Mouse (Mus musculus): ENCODE data around the gene Ank3. TPM values are rescaled to one million over a fixed set of nuclear protein-coding genes. Genes with fewer than 3 reads are reported as not detected.

Gene Ank3
- polyA plus RNA-seq, 1 experiment from 2014 or later: 136 TPM

GRCm38 (mm10) chr10:69569740-69570139 lies 171.2 kb downstream of the Ank3 start:
- Histone ChIP-seq H3K36me3 (replicated peaks; ENCODE audit: control insufficient read depth, insufficient read depth) (no peaks in the 10 kb centered on the region), H3K9ac (no peak overlapping the region), H3K4me2 (replicated peaks) (no peak overlapping the region), H3K4me3 (replicated peaks; ENCODE audit: low read length) (no peak overlapping the region), H3K27me3 (ENCODE audit: control insufficient read depth, insufficient read depth, low read length) (no peaks in the 10 kb centered on the region), H3K27ac (no peak overlapping the region), H3K9me3 (ENCODE audit: control insufficient read depth, low read length) (no peaks in the 10 kb centered on the region), H3K4me1 (replicated peaks; ENCODE audit: control insufficient read depth, insufficient read depth, low read length) (peaks cover 56% of the 10 kb centered on the region)
- 67% methylated on average over 8 of the region's 8 CpGs for WGBS
- DNase-seq (ENCODE audit: low spot score): no peak
- no peak for ATAC-seq (ENCODE audit: low FRiP score)

DNA sequence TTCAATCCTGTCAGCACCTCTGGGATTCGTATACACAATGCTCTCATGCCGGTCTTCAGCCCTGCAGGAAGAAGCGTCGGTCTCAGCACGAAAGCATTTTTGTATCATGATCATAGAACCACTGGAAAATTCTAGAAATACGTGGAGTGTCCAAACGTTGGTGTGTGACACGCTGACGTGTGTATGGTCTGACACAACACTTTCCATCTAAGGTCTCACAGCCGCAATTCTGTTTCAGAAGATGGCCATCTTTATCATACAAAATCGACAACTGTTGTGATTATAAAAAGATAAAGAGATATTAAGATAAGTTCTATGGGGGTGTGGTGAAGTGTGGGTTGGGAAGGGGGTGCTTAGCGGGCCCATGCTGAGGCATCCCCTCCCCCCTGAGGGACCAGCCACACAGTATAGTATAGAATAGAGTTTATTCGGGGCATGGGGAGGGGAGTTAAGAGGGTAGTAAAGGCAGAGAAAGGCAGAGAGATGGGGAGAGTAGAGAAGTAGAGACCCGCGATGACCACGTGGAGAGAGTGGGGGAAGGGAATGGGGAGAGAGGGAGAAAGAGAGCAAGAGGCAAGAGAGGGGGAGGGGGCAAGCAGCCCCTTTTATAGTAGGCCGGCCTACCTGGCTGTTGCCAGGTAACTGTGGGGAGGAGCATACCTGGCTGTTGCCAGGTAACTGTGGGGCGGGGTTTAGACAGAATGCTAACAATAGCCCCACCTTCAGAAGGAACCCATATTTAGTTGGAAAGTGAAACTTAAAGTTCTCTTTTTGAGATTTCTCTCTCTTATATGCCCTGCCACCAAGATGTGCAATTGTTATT lies 172.1 kb downstream of the Ank3 start:
- H3K36me3 ChIP-seq (replicated peaks; ENCODE audit: control insufficient read depth, insufficient read depth): no peaks in the 10 kb centered on the region
- H3K4me3 ChIP-seq (replicated peaks; ENCODE audit: low read length): no peak overlapping the region
- H3K27me3 ChIP-seq (ENCODE audit: control insufficient read depth, insufficient read depth, low read length): no peaks in the 10 kb centered on the region
- peak overlapping the region; percentile 42; the same call in 1 of the 2 replicates for H3K4me2 ChIP-seq (replicated peaks)
- H3K9ac ChIP-seq: no peak overlapping the region
- H3K9me3 ChIP-seq (ENCODE audit: control insufficient read depth, low read length): no peaks in the 10 kb centered on the region
- DNase-seq (ENCODE audit: low spot score) (no peak), ATAC-seq (ENCODE audit: low FRiP score) (no peak)
- 34% methylated on average over 18 of the region's 18 CpGs for WGBS
- H3K4me1 ChIP-seq (replicated peaks; ENCODE audit: control insufficient read depth, insufficient read depth, low read length): peaks cover 64% of the 10 kb centered on the region
- no peak overlapping the region for H3K27ac ChIP-seq

- Histone ChIP-seq H3K4me1 (replicated peaks; ENCODE audit: control insufficient read depth, insufficient read depth, low read length) (peaks cover 64% of the 10 kb centered on the region), H3K9me3 (ENCODE audit: control insufficient read depth, low read length) (no peaks in the 10 kb centered on the region), H3K27me3 (ENCODE audit: control insufficient read depth, insufficient read depth, low read length) (no peaks in the 10 kb centered on the region), H3K4me3 (replicated peaks; ENCODE audit: low read length) (peak overlapping the region; percentile 3; the same call in 1 of the 2 replicates), H3K36me3 (replicated peaks; ENCODE audit: control insufficient read depth, insufficient read depth) (no peaks in the 10 kb centered on the region), H3K9ac (no peak overlapping the region), H3K27ac (no peak overlapping the region), H3K4me2 (replicated peaks) (peak overlapping the region; percentile 42)
- 3% methylated on average over 8 of the region's 8 CpGs for WGBS
- ATAC-seq (ENCODE audit: low FRiP score): no peak
- no peak for DNase-seq (ENCODE audit: low spot score)
These were observed 172.8 kb downstream of the Ank3 start for GRCm38 (mm10) chr10:69571422-69571821.

- H3K4me3 ChIP-seq (replicated peaks; ENCODE audit: low read length): peak overlapping the region; percentile 3; the same call in 1 of the 2 replicates
- H3K4me2 ChIP-seq (replicated peaks): peak overlapping the region; percentile 42
- 4% methylated on average over 9 of the region's 9 CpGs for WGBS
- H3K36me3 ChIP-seq (replicated peaks; ENCODE audit: control insufficient read depth, insufficient read depth): no peaks in the 10 kb centered on the region
- peaks cover 64% of the 10 kb centered on the region for H3K4me1 ChIP-seq (replicated peaks; ENCODE audit: control insufficient read depth, insufficient read depth, low read length)
- no peaks in the 10 kb centered on the region for H3K27me3 ChIP-seq (ENCODE audit: control insufficient read depth, insufficient read depth, low read length)
- H3K9me3 ChIP-seq (ENCODE audit: control insufficient read depth, low read length): no peaks in the 10 kb centered on the region
- H3K27ac ChIP-seq: no peak overlapping the region
- ATAC-seq (ENCODE audit: low FRiP score): no peak
- DNase-seq (ENCODE audit: low spot score): peak; percentile 40
- no peak overlapping the region for H3K9ac ChIP-seq
These were observed 173.4 kb downstream of the Ank3 start for GRCm38 (mm10) chr10:69571972-69572371.

- Histone ChIP-seq H3K9ac (no peak overlapping the region), H3K27ac (peak overlapping the region; percentile 53), H3K27me3 (ENCODE audit: control insufficient read depth, insufficient read depth, low read length) (no peaks in the 10 kb centered on the region), H3K4me3 (replicated peaks; ENCODE audit: low read length) (no peak overlapping the region), H3K9me3 (ENCODE audit: control insufficient read depth, low read length) (no peaks in the 10 kb centered on the region), H3K36me3 (replicated peaks; ENCODE audit: control insufficient read depth, insufficient read depth) (no peaks in the 10 kb centered on the region), H3K4me2 (replicated peaks) (no peak overlapping the region), H3K4me1 (replicated peaks; ENCODE audit: control insufficient read depth, insufficient read depth, low read length) (peaks cover 65% of the 10 kb centered on the region)
- ATAC-seq (ENCODE audit: low FRiP score): 0 out of 2 replicates have a peak, but pooled peaks have one; percentile 24
- no peak for DNase-seq (ENCODE audit: low spot score)
- 17% methylated on average over 7 of the region's 7 CpGs for WGBS
These were observed 174.5 kb downstream of the Ank3 start for GRCm38 (mm10) chr10:69573054-69573453.

GRCm38 (mm10) chr10:69573746-69574145 lies 175.2 kb downstream of the Ank3 start:
- 12% methylated on average over 3 of the region's 3 CpGs for WGBS
- H3K27me3 ChIP-seq (ENCODE audit: control insufficient read depth, insufficient read depth, low read length): no peaks in the 10 kb centered on the region
- H3K4me2 ChIP-seq (replicated peaks): peak overlapping the region; percentile 29
- no peak overlapping the region for H3K4me3 ChIP-seq (replicated peaks; ENCODE audit: low read length)
- no peak for ATAC-seq (ENCODE audit: low FRiP score)
- peaks cover 72% of the 10 kb centered on the region for H3K4me1 ChIP-seq (replicated peaks; ENCODE audit: control insufficient read depth, insufficient read depth, low read length)
- no peaks in the 10 kb centered on the region for H3K9me3 ChIP-seq (ENCODE audit: control insufficient read depth, low read length)
- H3K36me3 ChIP-seq (replicated peaks; ENCODE audit: control insufficient read depth, insufficient read depth): no peaks in the 10 kb centered on the region
- peak overlapping the region; percentile 53 for H3K27ac ChIP-seq
- H3K9ac ChIP-seq: no peak overlapping the region
- no peak for DNase-seq (ENCODE audit: low spot score)

DNA sequence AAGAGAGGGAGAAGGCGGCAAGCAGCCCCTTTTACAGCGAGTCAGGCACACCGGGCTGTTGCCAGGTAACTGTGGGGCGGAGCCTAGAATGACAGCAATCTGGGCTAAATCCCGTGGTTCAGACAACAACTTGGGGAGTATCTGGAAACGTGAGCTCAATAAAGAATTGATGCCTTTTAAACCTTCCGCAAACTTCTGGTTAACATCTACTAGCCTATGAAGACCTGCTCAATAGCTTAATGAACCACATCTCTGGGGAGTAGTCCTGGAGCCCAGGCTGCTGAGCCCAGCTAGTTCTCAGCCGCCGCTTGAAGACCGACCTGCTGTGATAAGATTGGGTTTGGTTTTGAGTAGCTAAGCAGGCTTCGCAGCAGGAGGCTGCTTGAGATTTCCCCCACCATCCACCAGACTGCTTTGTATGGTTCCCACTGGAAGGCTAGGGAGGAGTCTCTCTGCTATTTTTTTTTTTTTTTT lies 175.7 kb downstream of the Ank3 start:
- DNase-seq (ENCODE audit: low spot score) (peak; percentile 37), ATAC-seq (ENCODE audit: low FRiP score) (peak; percentile 19)
- Histone ChIP-seq H3K27me3 (ENCODE audit: control insufficient read depth, insufficient read depth, low read length) (no peaks in the 10 kb centered on the region), H3K4me1 (replicated peaks; ENCODE audit: control insufficient read depth, insufficient read depth, low read length) (peaks cover 70% of the 10 kb centered on the region), H3K4me2 (replicated peaks) (peak overlapping the region; percentile 29), H3K9me3 (ENCODE audit: control insufficient read depth, low read length) (no peaks in the 10 kb centered on the region), H3K36me3 (replicated peaks; ENCODE audit: control insufficient read depth, insufficient read depth) (no peaks in the 10 kb centered on the region), H3K4me3 (replicated peaks; ENCODE audit: low read length) (no peak overlapping the region), H3K9ac (no peak overlapping the region), H3K27ac (peak overlapping the region; percentile 53; the same call in 1 of the 2 replicates)
- 3% methylated on average over 11 of the region's 11 CpGs for WGBS

DNA sequence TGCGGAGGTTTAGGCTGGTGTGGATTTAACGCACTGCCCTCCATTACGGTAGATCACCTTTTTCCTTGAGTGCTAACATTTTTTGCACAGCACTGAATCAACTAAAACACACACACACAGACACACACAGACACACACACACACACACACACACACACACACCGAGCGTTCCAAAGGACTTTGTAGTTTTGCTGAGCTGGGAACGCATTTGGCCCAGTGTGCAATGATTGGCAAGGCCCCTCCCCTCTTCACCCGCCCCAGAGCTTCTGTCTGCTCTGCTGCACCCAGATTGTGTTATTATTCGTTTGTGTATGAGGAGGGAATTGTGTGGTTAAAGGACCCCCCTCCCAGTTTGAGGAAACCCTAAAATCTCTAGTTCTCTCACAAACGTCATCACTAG lies 176.3 kb downstream of the Ank3 start:
- H3K36me3 ChIP-seq (replicated peaks; ENCODE audit: control insufficient read depth, insufficient read depth): no peaks in the 10 kb centered on the region
- H3K9me3 ChIP-seq (ENCODE audit: control insufficient read depth, low read length): no peaks in the 10 kb centered on the region
- ATAC-seq (ENCODE audit: low FRiP score) (no peak), DNase-seq (ENCODE audit: low spot score) (no peak)
- H3K4me2 ChIP-seq (replicated peaks): no peak overlapping the region
- H3K27me3 ChIP-seq (ENCODE audit: control insufficient read depth, insufficient read depth, low read length): no peaks in the 10 kb centered on the region
- H3K9ac ChIP-seq: no peak overlapping the region
- WGBS: 21% methylated on average over 9 of the region's 9 CpGs
- H3K4me3 ChIP-seq (replicated peaks; ENCODE audit: low read length): no peak overlapping the region
- H3K27ac ChIP-seq: no peak overlapping the region
- H3K4me1 ChIP-seq (replicated peaks; ENCODE audit: control insufficient read depth, insufficient read depth, low read length): peaks cover 63% of the 10 kb centered on the region

DNA sequence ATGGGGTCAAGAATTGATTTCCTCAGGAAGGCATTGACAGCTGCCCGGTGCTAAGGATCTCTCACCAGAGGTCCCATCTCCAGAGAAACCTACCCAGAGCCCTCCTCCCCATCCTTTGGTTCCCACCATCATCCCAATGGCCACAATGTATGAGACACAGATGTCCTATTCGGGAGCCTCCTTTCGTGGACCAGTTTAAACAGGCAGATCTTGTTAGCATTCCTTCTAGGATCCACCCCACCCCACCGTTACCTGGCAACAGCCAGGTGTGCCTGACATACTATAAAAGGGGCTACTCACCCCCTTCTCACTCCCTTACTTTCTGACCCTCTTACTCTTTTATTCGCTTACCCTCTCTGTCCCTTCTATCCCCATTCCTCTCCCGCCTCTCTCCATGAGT lies 176.9 kb downstream of the Ank3 start:
- Histone ChIP-seq H3K4me1 (replicated peaks; ENCODE audit: control insufficient read depth, insufficient read depth, low read length) (peaks cover 58% of the 10 kb centered on the region), H3K9ac (no peak overlapping the region), H3K27me3 (ENCODE audit: control insufficient read depth, insufficient read depth, low read length) (no peaks in the 10 kb centered on the region), H3K4me2 (replicated peaks) (no peak overlapping the region), H3K36me3 (replicated peaks; ENCODE audit: control insufficient read depth, insufficient read depth) (no peaks in the 10 kb centered on the region), H3K27ac (no peak overlapping the region), H3K9me3 (ENCODE audit: control insufficient read depth, low read length) (no peaks in the 10 kb centered on the region), H3K4me3 (replicated peaks; ENCODE audit: low read length) (no peak overlapping the region)
- WGBS: 61% methylated on average over 6 of the region's 6 CpGs
- DNase-seq (ENCODE audit: low spot score): no peak
- no peak for ATAC-seq (ENCODE audit: low FRiP score)
